Mouse (Mus musculus) cortical plate, adult 2 months (tissue): ENCODE data around the gene Gm20671.

Experiments
- CTCF ChIP-seq: fragments of 200-500 bp; IDR thresholded peaks from 2 replicates; pipeline ENCODE4 v1.5.1; 2011; ENCODE audit warnings: mild to moderate bottlenecking, control low read depth, low read length; ENCODE audit not compliant: insufficient read depth; ENCODE audit errors: extremely low read depth
- POLR2A ChIP-seq: fragments of 200-500 bp; IDR thresholded peaks from 2 replicates; pipeline ENCODE4 v1.6.1; 2011; ENCODE audit warnings: mild to moderate bottlenecking, low read length, control low read depth; ENCODE audit not compliant: insufficient read depth; ENCODE audit errors: extremely low read depth

GRCm38 (mm10) chr5:32872346-32872745 lies 45.4 kb upstream of the Gm20671 start:
- TF ChIP-seq CTCF (no peak), POLR2A (no peak)
